Mouse (Mus musculus) gastrocnemius, adult 2 months (tissue): ENCODE data around the gene Fam131a. TPM values are rescaled to one million over a fixed set of nuclear protein-coding genes. Genes with fewer than 3 reads are reported as not detected.
A peak's percentile ranks its signal among the peaks of the same experiment; 100 is the strongest.
"Not testable (repeated sequence)": the region's sequence is repeated elsewhere in the genome, so short reads cannot be mapped to it uniquely, and the experiment has no call there.

ENCODE experiments used
- DNase-seq: peaks from one replicate; pipeline ENCODE4 v3.0.0; 2022
- H3K27ac ChIP-seq: fragments of 200-600 bp; 2 replicates; pipeline ENCODE4 v1.8.1; 2022; ENCODE audit warnings: mild to moderate bottlenecking
- H3K4me3 ChIP-seq: fragments of 200-600 bp; 2 replicates; pipeline ENCODE4 v1.8.1; 2022; ENCODE audit warnings: mild to moderate bottlenecking, moderate library complexity
- CTCF ChIP-seq: fragments of 200-600 bp; IDR thresholded peaks from 2 replicates; pipeline ENCODE4 v1.8.1; 2022; ENCODE audit warnings: antibody characterized with exemption, mild to moderate bottlenecking, moderate library complexity
- intact Hi-C: fragments of 180-260 bp; cut with DNase I; formaldehyde crosslinking; loops from one replicate; pipeline ENCODE4 v1.15.1; 2025
- long read RNA-seq, 2 experiments: library from polyadenylated mRNA; stranded (forward); transcript quantifications; one replicate each; pipeline ENCODE4 v2.0.0; 2021
- total RNA-seq, 2 experiments: library from RNA; stranded (reverse); gene quantifications; 2 replicates each; pipeline ENCODE4 v1.2.3; 2021

Fam131a gene
- 10 to 100 TPM; 46.0 to 62.9 TPM for total RNA-seq
- long read RNA-seq, experiment 1, transcript Fam131a-205 (7 exons, 962 nt) = minor isoform, 6 of 86 reads
- long read RNA-seq, experiment 1, transcript Fam131a-201 (6 exons, 2,432 nt) = major isoform, 33 of 86 reads
- long read RNA-seq, experiment 1, partial matches to known transcripts = 3 of 86 reads
- long read RNA-seq, experiment 1, other reads (novel, unspliced or antisense) = 44 of 86 reads
- long read RNA-seq, experiment 2, transcript Fam131a-205 (7 exons, 962 nt) = minor isoform, 5 of 135 reads
- long read RNA-seq, experiment 2, transcript Fam131a-201 (6 exons, 2,432 nt) = major isoform, 67 of 135 reads
- long read RNA-seq, experiment 2, partial matches to known transcripts = 62 of 135 reads
- long read RNA-seq, experiment 2, other reads (novel, unspliced or antisense) = 1 of 135 reads

DNA sequence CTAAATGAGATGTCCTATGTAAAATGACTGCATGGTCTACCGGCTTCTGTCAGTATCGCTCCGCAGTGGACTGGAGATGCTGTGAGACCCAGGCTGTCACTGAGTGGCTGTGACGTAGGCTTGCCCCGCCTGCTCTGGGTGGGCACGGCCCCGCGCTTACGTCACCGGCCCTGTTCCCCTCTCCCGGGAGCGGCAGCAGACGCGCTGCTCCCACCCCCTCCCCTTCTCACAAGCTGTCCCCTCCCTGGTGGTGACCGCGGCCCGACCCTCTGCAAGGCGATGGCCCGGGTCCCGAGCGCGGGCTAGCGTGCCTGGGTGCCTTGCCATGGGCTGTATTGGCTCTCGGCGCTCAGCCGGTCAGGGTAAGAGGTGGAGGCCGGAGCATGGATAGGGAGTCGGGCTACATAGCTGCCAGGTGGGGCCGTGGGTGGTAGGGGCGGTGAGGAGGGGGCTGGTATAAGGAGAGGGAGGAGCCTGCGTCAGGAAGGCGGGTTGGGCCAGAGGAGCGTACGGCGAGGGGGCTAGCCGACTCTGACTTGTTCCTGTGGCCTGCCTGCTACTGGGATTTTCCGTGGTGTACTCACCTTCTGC, at the start of gene Fam131a:
Gene Fam131a (plus strand): TSS at position 131 of the 591 bp plus-strand sequence.
- Histone ChIP-seq H3K4me3 (peak within 1 kb of the TSS; percentile 75), H3K27ac (peak within 1 kb of the TSS; percentile 95)
- DNase-seq = peak; percentile 94
- no peak for TF ChIP-seq CTCF
- intact Hi-C loops = loop anchor here (2.0 kb wide), 1 partner anchor 14 kb away; no protein-coding TSS in a partner anchor

DNA sequence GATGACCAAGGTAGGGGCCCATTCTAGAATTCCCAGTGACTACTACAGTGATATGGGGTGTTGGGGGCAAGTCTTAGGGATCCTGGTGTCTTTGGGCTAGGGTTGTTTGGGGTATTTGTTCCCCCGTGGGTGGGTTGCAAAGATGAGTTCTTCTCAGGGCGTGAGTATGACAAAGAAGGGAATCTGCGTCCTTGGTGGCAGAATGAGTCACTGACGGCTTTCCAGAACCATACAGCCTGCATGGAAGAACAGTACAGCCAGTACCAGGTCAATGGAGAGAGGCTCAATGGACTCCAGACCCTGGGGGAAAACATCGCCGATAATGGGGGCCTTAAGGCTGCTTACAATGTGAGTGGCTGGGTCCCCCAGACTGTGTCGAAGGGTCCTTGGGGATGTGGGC, 49.1 kb upstream of the Fam131a start:
- no peak for TF ChIP-seq CTCF
- H3K27ac ChIP-seq = no peak overlapping the region
- no peak overlapping the region for H3K4me3 ChIP-seq
- intact Hi-C loops = loop anchor here (5.0 kb wide), 1 partner anchor 97 kb away; the partner anchor contains the start of gene Abcf3
- no peak for DNase-seq

DNA sequence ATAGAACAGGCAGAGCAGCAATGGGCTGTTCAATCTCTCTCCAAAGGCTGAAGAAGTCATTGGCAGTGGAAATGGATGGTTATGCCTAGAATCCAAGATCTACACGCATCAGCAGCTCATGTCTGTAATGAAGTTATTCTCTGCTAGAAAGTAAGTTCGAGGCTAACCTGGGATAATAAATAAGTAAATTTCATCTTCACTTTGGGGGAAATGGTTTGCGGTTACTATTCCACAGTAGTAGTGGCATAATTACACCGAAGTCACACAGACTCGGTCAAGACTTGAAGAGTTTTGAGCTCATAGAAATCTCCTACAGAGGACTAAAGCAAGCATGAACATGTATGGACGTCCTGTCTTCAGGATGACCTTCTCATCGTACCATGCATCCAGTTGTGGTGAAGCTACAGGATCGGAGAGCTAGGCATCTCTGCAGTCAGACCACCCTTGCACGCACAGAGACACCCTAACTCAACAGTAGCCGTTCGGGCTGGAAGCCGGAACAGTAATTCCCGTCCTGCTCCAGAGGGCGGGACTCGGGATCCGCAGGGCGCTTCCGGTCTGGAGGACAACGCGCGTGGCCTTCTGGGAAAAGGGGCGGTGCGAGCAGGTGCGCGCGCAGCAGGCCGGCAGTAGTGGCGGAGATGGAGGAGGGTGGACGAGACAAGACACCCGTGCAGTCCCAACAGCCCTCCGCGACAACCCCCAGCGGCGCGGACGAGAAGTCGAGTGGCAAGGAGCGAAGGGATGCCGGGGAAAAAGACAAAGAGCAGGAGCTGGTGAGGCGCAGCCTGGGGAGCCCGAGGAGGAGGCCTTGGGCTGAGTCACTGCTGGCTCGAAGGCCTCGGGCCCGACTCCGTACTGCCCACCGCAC, 41.7 kb upstream of the Fam131a start, which contains the start of gene Psmd2:
Gene Psmd2 (plus strand): TSS at position 577 of the 871 bp plus-strand sequence.
- H3K4me3 ChIP-seq = peak within 1 kb of the TSS; percentile 85
- intact Hi-C loops = loop anchor here (2.0 to 5.0 kb wide), 2 partner anchors 41 to 134 kb away; partner anchors contain the start of genes Alg3, Dvl3, Eef1akmt4 and Gm49333
- DNase-seq = peak; percentile 98
- H3K27ac ChIP-seq = peak within 1 kb of the TSS; percentile 90
- no peak; the same call in 1 of the 2 replicates for TF ChIP-seq CTCF

DNA sequence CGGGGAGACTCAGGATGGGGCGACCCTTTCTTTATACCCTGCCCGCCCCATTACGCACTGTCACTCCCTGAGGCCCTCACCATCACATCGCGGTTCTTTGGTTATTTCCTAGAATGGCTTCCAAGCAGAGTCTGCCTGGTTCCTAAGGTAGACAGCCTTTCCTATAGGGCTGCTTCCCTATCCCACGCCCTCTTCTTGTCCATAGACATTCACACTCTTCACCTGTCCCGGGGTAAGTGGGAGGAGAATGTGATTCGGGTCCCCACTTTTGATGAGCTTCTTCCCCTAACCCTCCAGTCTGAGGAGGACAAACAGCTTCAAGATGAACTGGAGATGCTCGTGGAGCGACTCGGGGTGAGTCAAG, 41.1 kb upstream of the Fam131a start:
- DNase-seq = no peak
- H3K27ac ChIP-seq = peak overlapping the region; percentile 90
- H3K4me3 ChIP-seq = peak overlapping the region; percentile 85
- no peak for TF ChIP-seq CTCF
- intact Hi-C loops = loop anchor here (2.0 to 5.0 kb wide), 3 partner anchors 21 to 135 kb away; partner anchors contain the start of genes Alg3, Dvl3, Eef1akmt4 and Gm49333

DNA sequence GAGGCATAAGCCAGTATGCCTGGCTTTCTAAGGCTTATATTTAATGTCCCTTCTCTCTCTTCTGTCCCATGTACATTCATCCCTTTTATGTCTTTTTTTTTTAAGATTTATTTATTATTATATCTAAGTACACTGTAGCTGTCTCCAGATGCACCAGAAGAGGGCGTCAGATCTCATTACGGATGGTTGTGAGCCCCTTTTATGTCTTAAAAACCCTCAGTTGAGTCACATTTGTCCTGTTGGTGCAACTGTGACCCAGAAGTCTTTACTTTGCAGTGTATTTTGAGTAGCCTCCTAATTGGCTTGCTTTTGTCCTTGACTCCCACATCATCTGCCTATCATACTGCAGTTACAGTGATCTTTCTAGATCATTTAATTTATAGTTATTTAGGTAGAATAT, 39.7 kb upstream of the Fam131a start:
- DNase-seq = no peak
- peak overlapping the region; percentile 85; the same call in 1 of the 2 replicates for H3K4me3 ChIP-seq
- TF ChIP-seq CTCF = peak; percentile 31; the same call in 1 of the 2 replicates
- H3K27ac ChIP-seq = no peak overlapping the region
- intact Hi-C loops = loop anchor here (2.0 to 5.0 kb wide), 2 partner anchors 19 to 136 kb away; partner anchors contain the start of gene Dvl3

DNA sequence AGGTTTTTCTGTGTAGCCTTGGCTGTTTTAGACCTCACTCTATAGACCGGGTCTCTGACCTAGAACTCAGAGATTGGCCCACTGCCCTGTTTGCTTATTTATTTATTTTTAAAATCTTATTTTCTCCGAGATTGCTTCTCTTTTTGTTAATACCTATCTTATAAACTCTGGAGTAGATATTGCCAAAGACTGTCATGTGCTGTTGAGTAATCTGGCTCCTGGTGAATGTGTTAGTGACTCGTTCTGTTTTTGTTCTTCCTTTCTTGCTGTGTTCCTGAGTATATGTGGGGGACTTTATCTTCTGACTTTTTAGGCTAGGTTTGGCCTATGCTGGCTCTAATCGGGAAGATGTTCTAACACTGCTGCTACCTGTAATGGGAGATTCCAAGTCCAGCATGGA, 35.4 kb upstream of the Fam131a start:
- no peak overlapping the region for H3K4me3 ChIP-seq
- H3K27ac ChIP-seq = no peak overlapping the region
- TF ChIP-seq CTCF = no peak
- intact Hi-C loops = no loop called here
- no peak for DNase-seq

DNA sequence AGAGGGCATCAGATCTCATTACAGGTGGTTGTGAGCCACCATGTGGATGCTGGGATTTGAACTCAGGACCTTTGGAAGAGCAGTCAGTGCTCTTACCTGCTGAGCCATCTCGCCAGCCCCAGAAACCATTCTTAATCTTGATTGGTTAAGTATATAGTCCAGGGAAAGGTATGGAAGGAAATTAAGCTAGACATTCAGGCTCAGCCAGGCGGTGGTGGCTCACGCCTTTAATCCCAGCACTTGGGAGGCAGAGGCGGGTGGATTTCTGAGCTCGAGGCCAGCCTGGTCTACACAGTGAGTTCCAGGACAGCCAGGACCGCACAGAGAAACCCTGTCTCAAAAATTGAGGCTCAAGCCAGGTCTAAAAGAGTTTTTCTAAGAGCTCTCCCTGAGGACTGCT, 25.0 kb upstream of the Fam131a start, which contains the start of gene Eif4g1:
Gene Eif4g1 (plus strand): TSS at position 301 of the 400 bp plus-strand sequence.
- H3K27ac ChIP-seq, DNase-seq, H3K4me3 ChIP-seq, intact Hi-C loops: not testable (repeated sequence)

DNA sequence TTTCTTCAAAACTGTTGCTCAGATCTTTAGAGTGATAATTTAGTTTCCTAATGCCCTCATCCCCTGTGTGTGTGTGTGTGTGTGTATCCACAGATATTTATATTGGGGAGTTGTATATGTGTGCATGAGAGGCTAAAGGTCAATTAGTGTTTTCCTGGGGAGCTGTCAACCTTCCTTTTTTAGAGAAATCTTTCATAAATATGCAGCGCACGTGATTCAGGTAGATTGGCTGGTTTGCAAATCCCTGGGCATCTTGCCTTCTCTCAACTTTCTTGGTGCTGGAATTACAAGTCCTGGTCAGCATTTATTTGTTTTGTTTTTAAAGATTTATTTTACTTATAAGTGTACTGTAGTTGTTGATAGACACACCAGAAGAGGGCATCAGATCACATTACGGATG, 22.8 kb upstream of the Fam131a start:
- no peak overlapping the region for H3K4me3 ChIP-seq
- H3K27ac ChIP-seq = no peak overlapping the region
- DNase-seq = no peak
- intact Hi-C loops = no loop called here
- no peak for TF ChIP-seq CTCF

DNA sequence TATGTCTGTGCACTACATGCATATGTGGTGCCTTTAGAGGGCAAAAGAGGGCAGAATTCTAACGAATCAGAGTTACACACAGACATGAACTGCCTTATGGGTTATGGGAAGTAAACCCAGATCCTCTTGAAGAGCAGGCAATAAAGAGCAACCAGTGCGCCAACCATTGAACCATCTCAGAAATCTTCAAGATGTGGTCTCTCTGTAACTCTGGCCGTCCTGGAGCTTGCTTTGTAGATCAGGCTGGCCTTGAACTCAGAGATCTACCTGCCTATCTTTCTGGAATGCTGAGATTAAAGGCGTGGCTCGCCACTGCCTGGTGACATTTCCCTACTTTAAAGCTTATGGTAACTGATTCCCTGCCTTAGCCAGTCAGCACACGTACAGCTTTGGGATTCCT, 21.2 kb upstream of the Fam131a start:
- intact Hi-C loops = loop anchor here (2.0 kb wide), 1 partner anchor 19 kb away; no protein-coding TSS in a partner anchor
- H3K4me3 ChIP-seq = peak overlapping the region; percentile 94
- DNase-seq = no peak
- no peak for TF ChIP-seq CTCF
- peak overlapping the region; percentile 94 for H3K27ac ChIP-seq

DNA sequence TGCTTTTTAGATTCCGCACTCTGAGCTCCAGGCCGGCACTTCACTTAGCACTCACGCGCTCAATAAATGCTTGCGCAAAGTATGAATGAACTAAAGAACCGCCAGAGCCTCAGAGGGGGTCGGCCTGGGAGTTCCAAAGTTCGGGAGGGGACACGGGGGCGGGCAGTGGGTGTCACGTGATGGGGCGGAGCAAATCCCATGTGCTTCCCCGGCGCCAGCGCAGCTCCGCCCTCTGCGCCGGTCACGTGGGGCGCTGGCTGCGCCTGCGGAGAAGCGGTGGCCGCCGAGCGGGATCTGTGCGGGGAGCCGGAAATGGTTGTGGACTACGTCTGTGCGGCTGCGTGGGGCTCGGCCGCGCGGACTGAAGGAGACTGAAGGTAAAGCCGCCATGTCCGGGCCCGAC, 20.5 kb upstream of the Fam131a start:
- DNase-seq = peak; percentile 98
- Histone ChIP-seq H3K27ac (peak overlapping the region; percentile 94), H3K4me3 (peak overlapping the region; percentile 94)
- no peak for TF ChIP-seq CTCF
- intact Hi-C loops = loop anchor here (2.0 kb wide), 1 partner anchor 20 kb away; no protein-coding TSS in a partner anchor

DNA sequence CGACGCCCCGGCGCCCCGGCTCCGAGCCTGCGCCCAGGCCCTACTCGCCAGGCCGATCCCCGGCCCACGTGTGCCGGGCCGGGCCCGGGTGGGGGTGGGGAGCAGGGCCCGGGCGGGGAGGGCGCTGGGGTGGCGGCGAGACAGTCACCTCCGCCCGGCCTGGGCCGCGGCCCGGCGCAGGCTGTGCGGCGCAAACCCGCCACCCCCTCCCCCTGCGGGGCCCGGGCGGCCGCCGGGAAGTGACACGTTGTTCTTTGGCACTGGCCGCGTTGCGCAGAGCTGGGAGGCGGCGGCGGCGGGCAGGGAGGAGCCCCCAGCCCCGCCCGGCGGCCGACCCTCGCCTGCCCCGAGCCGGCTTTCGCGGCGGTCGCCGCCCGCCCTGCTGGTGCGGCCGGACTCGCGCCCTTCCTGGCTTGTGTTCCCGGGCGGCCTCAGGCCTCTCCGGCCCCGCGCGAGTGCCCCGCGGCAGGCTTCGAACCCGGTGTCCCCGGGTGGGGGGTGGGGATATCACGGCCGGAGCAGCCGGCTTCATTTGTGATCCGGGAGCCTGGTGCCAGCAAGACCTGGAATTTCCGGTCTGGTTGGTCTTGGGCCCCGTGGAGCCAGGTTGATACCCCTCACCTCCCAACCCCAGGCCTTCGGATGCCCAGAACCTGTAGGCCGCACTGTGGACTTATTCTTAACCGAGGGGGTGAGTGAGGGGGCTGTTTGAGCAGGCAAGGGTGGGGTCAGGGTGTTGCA, 19.9 kb upstream of the Fam131a start:
- intact Hi-C loops = loop anchor here (2.0 kb wide), 1 partner anchor 20 kb away; no protein-coding TSS in a partner anchor
- H3K27ac ChIP-seq = peak overlapping the region; percentile 94
- peak; percentile 87 for DNase-seq
- peak overlapping the region; percentile 94 for H3K4me3 ChIP-seq
- no peak for TF ChIP-seq CTCF
